Mouse (Mus musculus) liver, embryonic 14.5 days (tissue): ENCODE measurements around the gene Grk2. TPM values are rescaled to one million over a fixed set of nuclear protein-coding genes. Genes with fewer than 3 reads are reported as not detected.

ENCODE experiments used
- ATAC-seq: fragments of 200-750 bp; cut with Nextera tagmentation; 2 replicates; pipeline ENCODE4 v1.8.0; 2017; ENCODE audit warnings: moderate number of reproducible peaks, mild to moderate bottlenecking, moderate library complexity; ENCODE audit not compliant: insufficient read depth
- DNase-seq, 3 experiments: peaks; one replicate each; pipeline ENCODE4 v3.0.0-alpha.2; 2012 to 2013; ENCODE audit warnings: low read depth in 3 of 3, low spot score in 3 of 3
- H3K27ac ChIP-seq: fragments of 300-500 bp; sonication (generic); 2 replicates; pipeline ENCODE4 v1.5.1; 2014; ENCODE audit warnings: moderate library complexity, mild to moderate bottlenecking, control low read depth, inconsistent platforms
- H3K27me3 ChIP-seq: fragments of 300-500 bp; sonication (generic); 2 replicates; pipeline ENCODE4 v1.6.1; 2014; ENCODE audit warnings: mild to moderate bottlenecking, low read length, moderate library complexity; ENCODE audit not compliant: control insufficient read depth, insufficient read depth
- H3K36me3 ChIP-seq: fragments of 300-500 bp; sonication (generic); replicated peaks from 2 replicates; pipeline ENCODE4 v1.6.1; 2014; ENCODE audit warnings: low read depth; ENCODE audit not compliant: control insufficient read depth, insufficient read depth
- H3K4me1 ChIP-seq, 2 experiments: fragments of 200-500 bp in 1 of 2; fragments of 300-500 bp in 1 of 2; sonication (generic) in 1 of 2; replicated peaks; 2 replicates each; pipeline ENCODE4 v1.6.1; 2012 to 2014; ENCODE audit warnings: antibody characterized with exemption in 1 of 2, inconsistent platforms in 1 of 2, low read length in 1 of 2; ENCODE audit not compliant: control insufficient read depth in 2 of 2, insufficient read depth in 2 of 2
- H3K4me2 ChIP-seq: fragments of 300-500 bp; sonication (generic); 2 replicates; pipeline ENCODE4 v1.6.1; 2014; ENCODE audit warnings: low read depth, mild to moderate bottlenecking, control low read depth, moderate library complexity
- H3K4me3 ChIP-seq, 2 experiments: fragments of 200-500 bp in 1 of 2; fragments of 300-500 bp in 1 of 2; sonication (generic) in 1 of 2; 2 replicates each; pipeline ENCODE4 v1.5.1; 2012 to 2014; ENCODE audit warnings: low read depth in 2 of 2, low read length in 2 of 2, mild to moderate bottlenecking in 2 of 2, control low read depth in 1 of 2, inconsistent platforms in 1 of 2, moderate library complexity in 1 of 2; ENCODE audit not compliant: insufficient read depth in 1 of 2
- H3K9ac ChIP-seq: fragments of 300-500 bp; sonication (generic); replicated peaks from 2 replicates; pipeline ENCODE4 v1.6.1; 2014; ENCODE audit warnings: mild to moderate bottlenecking, control low read depth, moderate library complexity
- H3K9me3 ChIP-seq: fragments of 300-500 bp; sonication (generic); 2 replicates; pipeline ENCODE4 v1.6.1; 2016; ENCODE audit warnings: low read length, mixed read lengths; ENCODE audit not compliant: control insufficient read depth
- CTCF ChIP-seq: IDR thresholded peaks from 2 replicates; pipeline ENCODE4 v1.5.1; 2016; ENCODE audit warnings: antibody characterized with exemption, low read depth, control low read depth
- EP300 ChIP-seq: IDR thresholded peaks from 2 replicates; pipeline ENCODE4 v1.6.1; 2016; ENCODE audit warnings: antibody characterized with exemption, low read depth
- WGBS: fragments of 180-500 bp; shearing (Covaris S2); extraction: QIAGEN DNeasy Blood & Tissue Kit; methylation state at CpG from one replicate; pipeline ENCODE4 v1.1.7; 2014; ENCODE audit not compliant: insufficient replicate concordance; 5-methylcytosine and 5-hydroxymethylcytosine counted together
- polyA plus RNA-seq, 2 experiments: library from polyadenylated mRNA; depleted of rRNA in 1 of 2; stranded (reverse) in 1 of 2; unstranded in 1 of 2; fragments of >200 nt; fragmentation: Nextera tagmentation in 1 of 2; extraction: Ambion mirVana in 1 of 2; gene quantifications; 2 replicates each; pipeline versions ENCODE4 v1.2.1 to v1.2.3; 2012 to 2014

Grk2 gene
- polyA plus RNA-seq, 2 experiments, result 9.4 to 26.0 TPM

DNA sequence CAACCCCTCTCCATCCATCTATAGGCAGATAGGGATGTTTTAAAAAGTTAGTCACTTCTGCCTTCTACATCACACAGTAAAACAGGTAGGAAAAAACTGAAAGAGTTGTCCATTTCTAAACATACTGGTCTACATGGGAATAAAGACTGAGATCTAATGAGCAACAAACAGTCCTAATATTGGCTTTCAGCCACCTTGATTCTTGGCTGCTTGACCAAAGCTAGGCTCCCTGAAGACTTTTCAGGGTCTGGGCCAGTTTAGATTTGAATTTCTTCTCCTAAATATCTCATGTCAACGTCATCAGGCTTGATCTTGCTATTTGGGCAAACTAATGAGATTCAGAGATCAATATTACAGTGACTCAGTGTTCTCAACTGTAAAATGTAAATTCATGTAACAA lies 20.9 kb upstream of the Grk2 start:
- DNase-seq, result no peak
- H3K9me3 ChIP-seq, result no peaks in the 10 kb centered on the region
- no peak overlapping the region for H3K27ac ChIP-seq
- ATAC-seq, result no peak
- no peak overlapping the region for H3K9ac ChIP-seq
- TF ChIP-seq EP300, result no peak
- TF ChIP-seq CTCF, result no peak
- H3K4me2 ChIP-seq, result no peak overlapping the region
- no peak overlapping the region for H3K4me3 ChIP-seq
- 74% methylated on average over 1 of the region's 1 CpGs for WGBS
- no peaks in the 10 kb centered on the region for H3K27me3 ChIP-seq
- H3K4me1 ChIP-seq, result 0 out of 4 replicates have a peak, but pooled peaks cover under 1 to 1% of the 10 kb centered on the region in 2 experiments
- peaks cover 79% of the 10 kb centered on the region for H3K36me3 ChIP-seq

DNA sequence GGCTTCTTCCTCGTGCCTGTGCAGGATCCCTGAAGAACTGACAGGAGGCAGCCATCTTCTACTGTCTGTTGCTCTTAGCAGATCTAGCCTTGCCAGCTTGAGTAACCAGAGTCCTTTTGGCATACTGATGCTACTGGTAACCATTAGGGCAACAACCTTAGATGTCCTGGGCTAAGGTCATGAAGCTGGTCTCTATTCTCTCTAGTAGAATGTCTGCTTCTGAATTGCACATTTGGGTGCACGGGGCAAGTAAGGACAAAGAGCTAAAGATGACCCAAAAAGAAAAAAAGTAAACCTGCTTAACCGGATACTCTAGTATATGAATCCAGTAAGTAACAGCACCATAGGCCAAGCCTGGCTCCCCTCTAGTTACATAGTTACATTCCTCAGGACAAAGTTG lies 20.1 kb upstream of the Grk2 start:
- Histone ChIP-seq H3K9ac (no peak overlapping the region), H3K27ac (no peak overlapping the region), H3K36me3 (peaks cover 82% of the 10 kb centered on the region), H3K27me3 (no peaks in the 10 kb centered on the region), H3K4me1 (no peaks in the 10 kb centered on the region), H3K4me3 (no peak overlapping the region), H3K4me2 (no peak overlapping the region), H3K9me3 (no peaks in the 10 kb centered on the region)
- TF ChIP-seq CTCF, result no peak
- TF ChIP-seq EP300, result no peak
- DNase-seq (no peak), ATAC-seq (no peak)
- WGBS, result 78% methylated on average over 3 of the region's 3 CpGs

GRCm38 (mm10) chr19:4322134-4322533 lies 16.1 kb upstream of the Grk2 start:
- DNase-seq (no peak), ATAC-seq (no peak)
- TF ChIP-seq CTCF (no peak), EP300 (no peak)
- no peak overlapping the region for H3K4me3 ChIP-seq
- H3K36me3 ChIP-seq, result peaks cover 88% of the 10 kb centered on the region
- no peaks in the 10 kb centered on the region for H3K9me3 ChIP-seq
- no peak overlapping the region for H3K27ac ChIP-seq
- no peaks in the 10 kb centered on the region for H3K4me1 ChIP-seq
- no peaks in the 10 kb centered on the region for H3K27me3 ChIP-seq
- no peak overlapping the region for H3K9ac ChIP-seq
- 76% methylated on average over 3 of the region's 3 CpGs for WGBS
- H3K4me2 ChIP-seq, result no peak overlapping the region

GRCm38 (mm10) chr19:4321622-4322021 lies 15.6 kb upstream of the Grk2 start:
- Histone ChIP-seq H3K27ac (no peak overlapping the region), H3K9ac (no peak overlapping the region), H3K4me3 (no peak overlapping the region), H3K4me1 (no peaks in the 10 kb centered on the region), H3K36me3 (peaks cover 87% of the 10 kb centered on the region), H3K27me3 (no peaks in the 10 kb centered on the region), H3K4me2 (no peak overlapping the region), H3K9me3 (no peaks in the 10 kb centered on the region)
- DNase-seq (no peak), ATAC-seq (no peak)
- TF ChIP-seq CTCF, result no peak
- WGBS, result 83% methylated on average over 1 of the region's 1 CpGs

- WGBS, result 89% methylated on average over 4 of the region's 4 CpGs
- Histone ChIP-seq H3K27me3 (no peaks in the 10 kb centered on the region), H3K4me2 (no peak overlapping the region), H3K9ac (no peak overlapping the region), H3K27ac (no peak overlapping the region), H3K4me1 (no peaks in the 10 kb centered on the region), H3K4me3 (no peak overlapping the region), H3K36me3 (peaks cover 64% of the 10 kb centered on the region), H3K9me3 (no peaks in the 10 kb centered on the region)
- TF ChIP-seq EP300, result no peak
- no peak for TF ChIP-seq CTCF
- DNase-seq (no peak), ATAC-seq (no peak)
These were observed 13.2 kb upstream of the Grk2 start for GRCm38 (mm10) chr19:4319272-4319671.

GRCm38 (mm10) chr19:4317181-4317580 lies 11.2 kb upstream of the Grk2 start:
- DNase-seq, result no peak

More at GRCm38 (mm10) chr19:4317181-4317580, 11.2 kb upstream of the Grk2 start:
- WGBS, result 85% methylated on average over 3 of the region's 3 CpGs
- no peak for ATAC-seq
- Histone ChIP-seq H3K4me3 (no peak overlapping the region), H3K27ac (no peak overlapping the region), H3K9me3 (no peaks in the 10 kb centered on the region), H3K9ac (no peak overlapping the region), H3K4me2 (no peak overlapping the region), H3K4me1 (no peaks in the 10 kb centered on the region), H3K27me3 (no peaks in the 10 kb centered on the region), H3K36me3 (peaks cover 52% of the 10 kb centered on the region)
- TF ChIP-seq CTCF (no peak), EP300 (no peak)
